Mouse (Mus musculus) kidney, embryonic 14.5 days (tissue): Measurements from ENCODE around the gene Slit1. TPM values are rescaled to one million over a fixed set of nuclear protein-coding genes. Genes with fewer than 3 reads are reported as not detected.

Source experiments
- ATAC-seq: fragments of 200-750 bp; cut with Nextera tagmentation; 2 replicates; pipeline ENCODE4 v1.8.0; 2017; ENCODE audit warnings: moderate number of reproducible peaks, mild to moderate bottlenecking, moderate TSS enrichment, moderate library complexity; ENCODE audit not compliant: low FRiP score, low TSS enrichment
- H3K27ac ChIP-seq: fragments of 300-500 bp; sonication (generic); 2 replicates; pipeline ENCODE4 v1.5.1; 2014; ENCODE audit warnings: low read depth, mild to moderate bottlenecking, low read length, moderate library complexity, mixed read lengths
- H3K27me3 ChIP-seq: fragments of 300-500 bp; sonication (generic); 2 replicates; pipeline ENCODE4 v1.6.1; 2014; ENCODE audit warnings: mild to moderate bottlenecking, low read length; ENCODE audit not compliant: control insufficient read depth, insufficient read depth
- H3K36me3 ChIP-seq: fragments of 300-500 bp; sonication (generic); 2 replicates; pipeline ENCODE4 v1.6.1; 2014; ENCODE audit warnings: low read length, mixed read lengths; ENCODE audit not compliant: control insufficient read depth, insufficient read depth
- H3K4me1 ChIP-seq: fragments of 300-500 bp; sonication (generic); 2 replicates; pipeline ENCODE4 v1.6.1; 2014; ENCODE audit warnings: low read length, mixed read lengths; ENCODE audit not compliant: control insufficient read depth, insufficient read depth
- H3K4me2 ChIP-seq: fragments of 300-500 bp; sonication (generic); replicated peaks from 2 replicates; pipeline ENCODE4 v1.6.1; 2014; ENCODE audit warnings: low read depth, mild to moderate bottlenecking, low read length
- H3K4me3 ChIP-seq: fragments of 300-500 bp; sonication (generic); 2 replicates; pipeline ENCODE4 v1.5.1; 2014; ENCODE audit warnings: mild to moderate bottlenecking, low read length
- H3K9ac ChIP-seq: fragments of 300-500 bp; sonication (generic); 2 replicates; pipeline ENCODE4 v1.6.1; 2014; ENCODE audit warnings: low read depth, mild to moderate bottlenecking, low read length, moderate library complexity
- H3K9me3 ChIP-seq: fragments of 300-500 bp; sonication (generic); 2 replicates; pipeline ENCODE4 v1.6.1; 2016; ENCODE audit warnings: low read length; ENCODE audit not compliant: control insufficient read depth
- WGBS: fragments of 180-500 bp; shearing (Covaris S2); extraction: QIAGEN DNeasy Blood & Tissue Kit; methylation state at CpG from one replicate; pipeline ENCODE4 v1.1.7; 2014; 5-methylcytosine and 5-hydroxymethylcytosine counted together
- polyA plus RNA-seq: library from polyadenylated mRNA; unstranded; fragments of >200 nt; fragmentation: Nextera tagmentation; extraction: Ambion mirVana; gene quantifications from 2 replicates; pipeline ENCODE4 v1.2.1, GENCODE M21; 2014

The Slit1 gene
- polyA plus RNA-seq, 1 experiment from 2014 or later = 6.0 TPM

- no peaks in the 10 kb centered on the region for H3K9me3 ChIP-seq
- H3K4me3 ChIP-seq = no peak overlapping the region
- H3K36me3 ChIP-seq = peaks cover 17% of the 10 kb centered on the region
- no peak overlapping the region for H3K27ac ChIP-seq
- peak; percentile 47; the same call in 1 of the 2 replicates for ATAC-seq
- no peak overlapping the region for H3K9ac ChIP-seq
- WGBS = 27% methylated on average over 12 of the region's 12 CpGs
- no peaks in the 10 kb centered on the region for H3K4me1 ChIP-seq
- H3K27me3 ChIP-seq = no peaks in the 10 kb centered on the region
- H3K4me2 ChIP-seq = no peak overlapping the region
Observed at GRCm38 (mm10) chr19:41763870-41764660, 20.6 kb upstream of the Slit1 start.

GRCm38 (mm10) chr19:41761529-41761928 is 18.1 kb upstream of the Slit1 start:
- 32% methylated on average over 9 of the region's 9 CpGs for WGBS
- peak; percentile 53 for ATAC-seq

GRCm38 (mm10) chr19:41759765-41760164 is 16.3 kb upstream of the Slit1 start:
- WGBS = 79% methylated on average over 6 of the region's 6 CpGs
- H3K9me3 ChIP-seq = no peaks in the 10 kb centered on the region
- H3K4me2 ChIP-seq = no peak overlapping the region
- H3K27me3 ChIP-seq = no peaks in the 10 kb centered on the region
- H3K4me1 ChIP-seq = no peaks in the 10 kb centered on the region
- no peak overlapping the region for H3K9ac ChIP-seq
- no peaks in the 10 kb centered on the region for H3K36me3 ChIP-seq
- no peak overlapping the region for H3K4me3 ChIP-seq
- no peak for ATAC-seq
- H3K27ac ChIP-seq = no peak overlapping the region

More at GRCm38 (mm10) chr19:41761529-41761928, 18.1 kb upstream of the Slit1 start:
- no peak overlapping the region for H3K27ac ChIP-seq
- no peaks in the 10 kb centered on the region; the same call in 1 of the 2 replicates for H3K36me3 ChIP-seq
- no peaks in the 10 kb centered on the region for H3K4me1 ChIP-seq
- no peak overlapping the region for H3K9ac ChIP-seq
- no peak overlapping the region for H3K4me3 ChIP-seq
- H3K9me3 ChIP-seq = no peaks in the 10 kb centered on the region
- no peak overlapping the region for H3K4me2 ChIP-seq
- no peaks in the 10 kb centered on the region for H3K27me3 ChIP-seq

GRCm38 (mm10) chr19:41759270-41759669 is 15.8 kb upstream of the Slit1 start:
- WGBS = 83% methylated on average over 5 of the region's 5 CpGs
- Histone ChIP-seq H3K9ac (no peak overlapping the region), H3K27me3 (no peaks in the 10 kb centered on the region), H3K27ac (no peak overlapping the region), H3K4me2 (no peak overlapping the region), H3K4me3 (no peak overlapping the region), H3K9me3 (no peaks in the 10 kb centered on the region), H3K36me3 (no peaks in the 10 kb centered on the region), H3K4me1 (no peaks in the 10 kb centered on the region)
- ATAC-seq = no peak

- H3K27me3 ChIP-seq = no peaks in the 10 kb centered on the region
- H3K9me3 ChIP-seq = no peaks in the 10 kb centered on the region
- H3K36me3 ChIP-seq = no peaks in the 10 kb centered on the region
- no peak overlapping the region for H3K27ac ChIP-seq
- WGBS = 77% methylated on average over 15 of the region's 15 CpGs
- H3K9ac ChIP-seq = no peak overlapping the region
- no peak for ATAC-seq
- no peaks in the 10 kb centered on the region for H3K4me1 ChIP-seq
- H3K4me2 ChIP-seq = no peak overlapping the region
- H3K4me3 ChIP-seq = no peak overlapping the region
Observed at GRCm38 (mm10) chr19:41754760-41755159, 11.3 kb upstream of the Slit1 start.

- Histone ChIP-seq H3K27me3 (no peaks in the 10 kb centered on the region), H3K9ac (no peak overlapping the region), H3K27ac (no peak overlapping the region), H3K36me3 (no peaks in the 10 kb centered on the region), H3K4me1 (0 out of 2 replicates have a peak, but pooled peaks cover under 1% of the 10 kb centered on the region), H3K4me2 (no peak overlapping the region), H3K4me3 (no peak overlapping the region), H3K9me3 (no peaks in the 10 kb centered on the region)
- ATAC-seq = no peak
- 80% methylated on average over 11 of the region's 11 CpGs for WGBS
Observed at GRCm38 (mm10) chr19:41751906-41752305, 8.4 kb upstream of the Slit1 start.

GRCm38 (mm10) chr19:41747436-41747835 is 4.0 kb upstream of the Slit1 start:
- H3K36me3 ChIP-seq = no peaks in the 10 kb centered on the region
- H3K4me2 ChIP-seq = no peak overlapping the region
- no peak overlapping the region for H3K9ac ChIP-seq
- no peaks in the 10 kb centered on the region for H3K9me3 ChIP-seq
- H3K4me3 ChIP-seq = no peak overlapping the region
- WGBS = 90% methylated on average over 14 of the region's 14 CpGs
- ATAC-seq = no peak
- peaks cover 14% of the 10 kb centered on the region for H3K27me3 ChIP-seq
- H3K4me1 ChIP-seq = peaks cover 24% of the 10 kb centered on the region
- no peak overlapping the region for H3K27ac ChIP-seq

- H3K9me3 ChIP-seq = no peaks in the 10 kb centered on the region
- H3K27me3 ChIP-seq = peaks cover 18% of the 10 kb centered on the region
- H3K4me2 ChIP-seq = no peak overlapping the region
- no peak overlapping the region for H3K4me3 ChIP-seq
- peak overlapping the region; percentile 76 for H3K27ac ChIP-seq
- WGBS = 48% methylated on average over 15 of the region's 15 CpGs
- H3K4me1 ChIP-seq = peaks cover 24% of the 10 kb centered on the region
- H3K36me3 ChIP-seq = no peaks in the 10 kb centered on the region
- peak; percentile 58 for ATAC-seq
- H3K9ac ChIP-seq = no peak overlapping the region
Observed at GRCm38 (mm10) chr19:41745941-41746557, 2.6 kb upstream of the Slit1 start.

- H3K4me2 ChIP-seq = no peak overlapping the region
- H3K9ac ChIP-seq = no peak overlapping the region
- no peak for ATAC-seq
- H3K27ac ChIP-seq = no peak overlapping the region
- 28% methylated on average over 4 of the region's 4 CpGs for WGBS
- H3K9me3 ChIP-seq = no peaks in the 10 kb centered on the region
- no peak overlapping the region for H3K4me3 ChIP-seq
- peaks cover 33% of the 10 kb centered on the region for H3K27me3 ChIP-seq
- H3K4me1 ChIP-seq = peaks cover 14% of the 10 kb centered on the region
- no peaks in the 10 kb centered on the region for H3K36me3 ChIP-seq
Observed at GRCm38 (mm10) chr19:41738896-41739295, 4.6 kb downstream of the Slit1 start.
